Mouse (Mus musculus): ENCODE results near the gene Ctdsp2. TPM values are rescaled to one million over a fixed set of nuclear protein-coding genes. Genes with fewer than 3 reads are reported as not detected.

Ctdsp2 gene
- polyA plus RNA-seq, 1 experiment, result 61.4 TPM

DNA sequence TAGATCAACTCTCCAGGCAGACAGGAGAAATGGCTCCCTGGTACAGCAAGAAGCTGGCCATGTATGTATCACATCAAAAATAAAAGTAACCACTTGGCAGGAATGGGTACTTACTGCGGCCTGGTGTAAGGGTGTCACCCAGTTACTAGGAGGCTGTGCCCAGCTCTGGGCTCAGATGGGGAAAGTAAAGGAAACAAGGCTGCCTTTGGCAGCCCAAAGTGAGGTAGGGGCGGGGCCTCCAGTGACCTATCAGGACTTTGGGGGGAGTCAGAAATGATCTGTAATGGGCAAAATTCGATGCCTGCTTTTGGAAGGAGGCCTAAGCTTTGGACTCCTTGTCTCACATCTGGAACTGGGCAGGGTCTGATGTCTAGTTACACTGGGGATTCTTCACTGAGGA, 3.2 kb downstream of the Ctdsp2 start:
- DNase-seq (ENCODE audit: low read depth in 1 of 2, low spot score in 2 of 2), result no peak
- WGBS, result 53% methylated on average over 3 of the region's 3 CpGs
- TF ChIP-seq POLR2A (IDR thresholded peaks at IDR 0.05; ENCODE audit: low read depth, low read length), result no peak
- no peak for TF ChIP-seq CTCF (IDR thresholded peaks at IDR 0.05; ENCODE audit: extremely low read depth, insufficient read depth, insufficient read length, insufficient replicate concordance)
- Histone ChIP-seq H3K4me3 (ENCODE audit: extremely low read depth, insufficient read depth, insufficient read length) (no peak overlapping the region), H3K4me1 (ENCODE audit: control insufficient read depth, insufficient read depth, insufficient read length) (peaks cover 38% of the 10 kb centered on the region; the same call in 1 of the 2 replicates), H3K27ac (ENCODE audit: insufficient read depth, low read length) (no peak overlapping the region), H3K27me3 (ENCODE audit: control insufficient read depth, insufficient read depth, low read length) (no peaks in the 10 kb centered on the region), H3K36me3 (ENCODE audit: control insufficient read depth, insufficient read depth, low read length) (no peaks in the 10 kb centered on the region)

GRCm38 (mm10) chr10:126983193-126983725, 4.7 kb downstream of the Ctdsp2 start:
- Histone ChIP-seq H3K27ac (ENCODE audit: insufficient read depth, low read length) (no peak overlapping the region), H3K4me1 (ENCODE audit: control insufficient read depth, insufficient read depth, insufficient read length) (peaks cover 44% of the 10 kb centered on the region; the same call in 1 of the 2 replicates), H3K4me3 (ENCODE audit: extremely low read depth, insufficient read depth, insufficient read length) (no peak overlapping the region), H3K27me3 (ENCODE audit: control insufficient read depth, insufficient read depth, low read length) (no peaks in the 10 kb centered on the region), H3K36me3 (ENCODE audit: control insufficient read depth, insufficient read depth, low read length) (no peaks in the 10 kb centered on the region)
- TF ChIP-seq POLR2A (IDR thresholded peaks at IDR 0.05; ENCODE audit: low read depth, low read length) (no peak), CTCF (IDR thresholded peaks at IDR 0.05; ENCODE audit: extremely low read depth, insufficient read depth, insufficient read length, insufficient replicate concordance) (no peak)
- WGBS, result 70% methylated on average over 14 of the region's 14 CpGs
- no peak for DNase-seq (ENCODE audit: low read depth in 1 of 2, low spot score in 2 of 2)

DNA sequence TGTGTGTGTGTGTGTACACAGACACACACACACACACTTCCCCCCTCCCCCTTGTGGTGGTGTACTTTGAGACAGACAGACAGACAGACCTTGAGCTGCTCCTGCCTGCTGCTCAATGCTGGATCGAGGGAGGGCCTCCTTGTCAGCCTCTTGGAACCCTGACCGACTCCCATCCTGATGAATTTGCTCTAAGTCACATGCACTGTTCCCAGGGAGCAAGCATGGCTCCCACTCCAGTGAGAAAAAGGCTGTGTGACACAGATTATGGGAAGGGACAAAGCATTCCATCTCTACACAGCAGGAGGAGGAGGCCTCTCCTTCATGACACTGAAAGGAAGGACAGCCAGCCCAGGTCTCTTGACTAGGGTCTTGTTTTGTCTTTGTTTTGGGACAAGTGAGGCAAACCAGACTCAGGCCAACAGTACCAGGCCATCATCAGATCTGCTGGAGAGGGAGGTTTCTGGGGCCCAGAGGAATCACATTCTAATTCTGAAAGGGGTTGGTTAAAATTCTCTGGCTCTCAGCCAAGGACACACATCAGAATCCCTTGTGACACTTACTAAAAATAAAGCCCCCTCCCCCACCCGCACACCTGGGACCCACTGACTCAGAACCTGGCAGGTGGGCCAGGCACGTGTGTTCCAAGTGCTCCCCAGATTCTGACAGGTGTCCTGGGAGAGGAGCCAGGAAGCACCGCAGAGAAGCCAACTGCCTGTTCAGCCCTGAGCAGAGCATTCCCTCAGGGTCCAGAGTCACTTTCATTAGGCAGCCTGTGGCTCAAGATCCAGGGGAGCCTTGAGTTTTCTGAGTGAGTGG, 5.9 kb downstream of the Ctdsp2 start:
- H3K4me3 ChIP-seq (ENCODE audit: extremely low read depth, insufficient read depth, insufficient read length), result no peak overlapping the region
- H3K36me3 ChIP-seq (ENCODE audit: control insufficient read depth, insufficient read depth, low read length), result no peaks in the 10 kb centered on the region
- H3K27ac ChIP-seq (ENCODE audit: insufficient read depth, low read length), result no peak overlapping the region
- peaks cover 44% of the 10 kb centered on the region; the same call in 1 of the 2 replicates for H3K4me1 ChIP-seq (ENCODE audit: control insufficient read depth, insufficient read depth, insufficient read length)
- DNase-seq (ENCODE audit: low read depth in 1 of 2, low spot score in 2 of 2), result no peak
- no peak for TF ChIP-seq POLR2A (IDR thresholded peaks at IDR 0.05; ENCODE audit: low read depth, low read length)
- TF ChIP-seq CTCF (IDR thresholded peaks at IDR 0.05; ENCODE audit: extremely low read depth, insufficient read depth, insufficient read length, insufficient replicate concordance), result no peak
- H3K27me3 ChIP-seq (ENCODE audit: control insufficient read depth, insufficient read depth, low read length), result no peaks in the 10 kb centered on the region
- WGBS, result 34% methylated on average over 5 of the region's 5 CpGs

- Histone ChIP-seq H3K4me1 (ENCODE audit: control insufficient read depth, insufficient read depth, insufficient read length) (peaks cover 44% of the 10 kb centered on the region; the same call in 1 of the 2 replicates), H3K27ac (ENCODE audit: insufficient read depth, low read length) (no peak overlapping the region)
- 78% methylated on average over 4 of the region's 4 CpGs for WGBS
These were observed 6.6 kb downstream of the Ctdsp2 start for GRCm38 (mm10) chr10:126985127-126985526.

GRCm38 (mm10) chr10:126985579-126985978, 7.1 kb downstream of the Ctdsp2 start:
- Histone ChIP-seq H3K4me3 (ENCODE audit: extremely low read depth, insufficient read depth, insufficient read length) (no peak overlapping the region), H3K4me1 (ENCODE audit: control insufficient read depth, insufficient read depth, insufficient read length) (peaks cover 42% of the 10 kb centered on the region; the same call in 1 of the 2 replicates), H3K27ac (ENCODE audit: insufficient read depth, low read length) (no peak overlapping the region), H3K27me3 (ENCODE audit: control insufficient read depth, insufficient read depth, low read length) (no peaks in the 10 kb centered on the region), H3K36me3 (ENCODE audit: control insufficient read depth, insufficient read depth, low read length) (no peaks in the 10 kb centered on the region)
- no peak for TF ChIP-seq POLR2A (IDR thresholded peaks at IDR 0.05; ENCODE audit: low read depth, low read length)
- TF ChIP-seq CTCF (IDR thresholded peaks at IDR 0.05; ENCODE audit: extremely low read depth, insufficient read depth, insufficient read length, insufficient replicate concordance), result no peak
- WGBS, result 85% methylated on average over 9 of the region's 9 CpGs
- no peak for DNase-seq (ENCODE audit: low read depth in 1 of 2, low spot score in 2 of 2)

More at GRCm38 (mm10) chr10:126985127-126985526, 6.6 kb downstream of the Ctdsp2 start:
- Histone ChIP-seq H3K4me3 (ENCODE audit: extremely low read depth, insufficient read depth, insufficient read length) (no peak overlapping the region), H3K27me3 (ENCODE audit: control insufficient read depth, insufficient read depth, low read length) (no peaks in the 10 kb centered on the region), H3K36me3 (ENCODE audit: control insufficient read depth, insufficient read depth, low read length) (no peaks in the 10 kb centered on the region)
- TF ChIP-seq POLR2A (IDR thresholded peaks at IDR 0.05; ENCODE audit: low read depth, low read length) (no peak), CTCF (IDR thresholded peaks at IDR 0.05; ENCODE audit: extremely low read depth, insufficient read depth, insufficient read length, insufficient replicate concordance) (no peak)
- no peak for DNase-seq (ENCODE audit: low read depth in 1 of 2, low spot score in 2 of 2)

DNA sequence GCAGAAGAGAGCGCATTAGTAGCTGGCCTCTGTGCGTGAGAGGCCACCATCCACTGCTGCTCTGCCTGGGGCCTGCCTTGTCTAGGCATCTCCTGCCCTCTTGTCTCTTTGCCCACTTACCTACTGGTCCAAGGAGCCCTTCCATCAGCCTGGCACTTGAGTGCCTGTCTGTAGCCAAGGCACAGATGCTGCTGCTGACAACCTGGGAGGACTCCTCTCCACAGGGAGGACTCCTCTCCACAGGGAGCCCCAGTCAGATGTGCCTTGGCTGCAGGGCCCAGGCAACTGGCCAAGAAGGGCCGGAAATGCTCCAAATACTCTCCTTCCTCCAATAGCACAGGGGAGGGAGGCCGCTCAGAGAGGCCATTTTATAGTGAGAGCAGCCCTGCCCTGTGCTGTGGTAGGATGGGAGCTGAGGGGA, 8.0 kb downstream of the Ctdsp2 start:
- H3K4me1 ChIP-seq (ENCODE audit: control insufficient read depth, insufficient read depth, insufficient read length), result peaks cover 34% of the 10 kb centered on the region; the same call in 1 of the 2 replicates
- H3K4me3 ChIP-seq (ENCODE audit: extremely low read depth, insufficient read depth, insufficient read length), result no peak overlapping the region
- H3K27me3 ChIP-seq (ENCODE audit: control insufficient read depth, insufficient read depth, low read length), result no peaks in the 10 kb centered on the region
- 68% methylated on average over 4 of the region's 4 CpGs for WGBS
- no peak for DNase-seq (ENCODE audit: low read depth in 1 of 2, low spot score in 2 of 2)
- peak overlapping the region; percentile 15; the same call in 1 of the 2 replicates for H3K27ac ChIP-seq (ENCODE audit: insufficient read depth, low read length)
- TF ChIP-seq CTCF (IDR thresholded peaks at IDR 0.05; ENCODE audit: extremely low read depth, insufficient read depth, insufficient read length, insufficient replicate concordance) (no peak), POLR2A (IDR thresholded peaks at IDR 0.05; ENCODE audit: low read depth, low read length) (no peak)
- H3K36me3 ChIP-seq (ENCODE audit: control insufficient read depth, insufficient read depth, low read length), result no peaks in the 10 kb centered on the region

All from spleen, adult 2 months (tissue).